Mouse (Mus musculus) cerebellum, adult 9-10 months (tissue): ENCODE data around the gene H2-K1.
"Not testable (repeated sequence)": the region's sequence is repeated elsewhere in the genome, so short reads cannot be mapped to it uniquely, and the experiment has no call there.

Experiments used
- DNase-seq: peaks from one replicate; pipeline ENCODE4 v3.0.0; 2022

The H2-K1 gene

GRCm38 (mm10) chr17:34026917-34027655 lies 26.9 kb upstream of the H2-K1 start:
- DNase-seq = peak; percentile 63

DNA sequence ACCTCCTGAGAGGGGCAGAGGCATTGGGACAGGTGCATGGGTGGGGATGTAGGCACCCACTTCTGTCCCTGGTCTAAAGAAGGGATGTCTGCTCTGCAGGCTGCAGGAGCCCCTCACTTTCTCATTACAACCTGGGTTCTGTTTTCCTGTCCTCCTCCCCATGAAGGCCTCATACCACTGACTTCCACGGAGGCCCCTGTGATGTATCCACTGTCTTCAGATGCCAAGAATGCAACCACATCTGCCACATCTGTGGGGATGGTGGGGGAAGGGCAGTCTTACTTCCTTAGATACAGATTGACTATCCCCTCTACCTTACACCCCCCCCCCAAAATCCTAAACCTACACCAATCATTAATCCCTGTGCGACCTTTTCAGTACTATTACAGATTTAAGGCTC lies 26.1 kb upstream of the H2-K1 start:
- no peak for DNase-seq

DNA sequence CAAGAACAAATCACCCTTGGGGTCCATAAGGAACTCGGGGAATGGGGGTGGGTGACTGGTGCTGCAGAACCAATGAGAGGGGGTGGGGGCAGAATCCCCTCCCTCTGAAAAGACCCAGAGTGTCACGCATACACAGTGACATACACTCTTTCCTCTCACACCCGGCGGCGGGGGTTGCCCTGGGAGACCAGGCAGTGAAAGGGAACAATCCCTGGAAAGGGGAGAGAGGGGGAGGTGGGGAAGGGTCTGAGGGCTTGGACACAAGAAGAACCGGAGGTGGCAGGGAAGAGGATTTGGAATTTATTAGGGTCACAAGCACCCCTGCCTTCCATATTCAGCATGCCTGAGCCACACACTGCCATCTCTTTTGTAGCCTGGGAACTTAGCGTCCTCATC lies 25.6 kb upstream of the H2-K1 start:
- peak; percentile 63 for DNase-seq

DNA sequence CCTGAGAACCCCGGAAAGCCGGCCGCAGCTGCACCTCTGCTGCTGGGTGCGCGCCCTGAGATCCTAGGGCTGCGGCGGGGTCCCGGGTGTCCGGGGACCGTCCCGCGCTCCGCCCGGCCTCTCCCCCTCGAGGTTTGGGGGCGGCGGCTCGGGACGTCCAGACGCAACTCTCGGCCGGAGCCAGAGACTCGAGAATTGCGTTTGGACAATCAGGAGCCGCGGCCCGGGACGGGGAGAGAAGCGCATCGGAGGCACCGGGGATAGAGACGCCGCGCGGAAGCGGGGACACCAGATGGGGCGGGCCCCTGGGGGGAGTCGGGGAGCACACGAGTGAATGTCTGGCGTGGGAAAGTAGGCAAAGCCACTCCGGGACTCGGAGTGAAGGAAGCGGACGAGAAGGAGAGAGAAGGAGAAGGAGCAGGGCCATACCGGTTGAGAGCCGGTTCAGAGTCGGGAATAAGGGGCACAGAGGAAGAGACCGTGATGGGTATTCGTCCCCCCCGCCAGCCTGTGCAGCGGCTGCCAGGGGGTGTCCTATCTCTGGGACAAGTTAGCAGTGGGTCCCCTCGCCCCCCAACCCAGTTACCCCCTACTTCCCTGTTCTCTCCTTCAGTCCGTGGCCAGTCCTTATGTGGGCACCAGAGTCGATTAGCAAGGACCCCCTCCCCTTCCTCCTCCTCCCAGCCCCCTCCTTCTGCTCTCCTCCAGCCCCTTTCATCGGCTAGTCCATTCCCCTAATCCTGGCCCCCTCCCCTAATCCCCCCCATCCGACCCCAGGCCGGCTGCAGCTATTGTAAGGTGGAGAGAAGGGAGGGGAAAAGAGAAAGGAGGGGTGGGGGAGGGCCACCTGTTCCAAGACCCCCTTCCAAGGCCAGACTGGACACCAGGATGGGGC lies 25.0 kb upstream of the H2-K1 start:
- DNase-seq = peak; percentile 38

- DNase-seq = peak; percentile 85
Observed at GRCm38 (mm10) chr17:34024317-34024821, 24.2 kb upstream of the H2-K1 start, which contains the start of gene Ring1. Ring1 (minus strand) TSS chr17:34024680.

- DNase-seq = peak; percentile 40
Observed at GRCm38 (mm10) chr17:34023678-34024077, 23.5 kb upstream of the H2-K1 start.

DNA sequence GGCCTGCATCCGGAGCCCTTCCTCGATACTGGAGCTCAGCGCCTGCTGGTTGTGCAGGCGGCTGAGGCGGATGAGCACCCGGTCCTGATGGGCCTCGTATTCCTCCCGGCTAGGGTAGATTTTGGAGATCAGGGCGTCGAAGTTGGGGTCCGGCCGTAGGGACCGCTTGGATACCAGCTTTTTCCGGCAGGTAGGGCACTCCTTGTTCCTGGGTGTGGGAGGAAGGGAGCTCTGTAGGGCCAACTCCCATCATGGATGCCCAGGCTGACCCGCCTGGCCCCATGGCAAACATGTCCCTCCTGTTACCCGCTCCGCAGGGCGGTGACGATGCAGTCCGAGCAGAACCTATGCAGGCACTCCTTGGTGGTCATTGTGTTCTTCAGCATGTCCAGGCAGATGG lies 22.8 kb upstream of the H2-K1 start:
- peak; percentile 47 for DNase-seq

GRCm38 (mm10) chr17:34022414-34022783 lies 22.3 kb upstream of the H2-K1 start:
- DNase-seq = peak; percentile 23

DNA sequence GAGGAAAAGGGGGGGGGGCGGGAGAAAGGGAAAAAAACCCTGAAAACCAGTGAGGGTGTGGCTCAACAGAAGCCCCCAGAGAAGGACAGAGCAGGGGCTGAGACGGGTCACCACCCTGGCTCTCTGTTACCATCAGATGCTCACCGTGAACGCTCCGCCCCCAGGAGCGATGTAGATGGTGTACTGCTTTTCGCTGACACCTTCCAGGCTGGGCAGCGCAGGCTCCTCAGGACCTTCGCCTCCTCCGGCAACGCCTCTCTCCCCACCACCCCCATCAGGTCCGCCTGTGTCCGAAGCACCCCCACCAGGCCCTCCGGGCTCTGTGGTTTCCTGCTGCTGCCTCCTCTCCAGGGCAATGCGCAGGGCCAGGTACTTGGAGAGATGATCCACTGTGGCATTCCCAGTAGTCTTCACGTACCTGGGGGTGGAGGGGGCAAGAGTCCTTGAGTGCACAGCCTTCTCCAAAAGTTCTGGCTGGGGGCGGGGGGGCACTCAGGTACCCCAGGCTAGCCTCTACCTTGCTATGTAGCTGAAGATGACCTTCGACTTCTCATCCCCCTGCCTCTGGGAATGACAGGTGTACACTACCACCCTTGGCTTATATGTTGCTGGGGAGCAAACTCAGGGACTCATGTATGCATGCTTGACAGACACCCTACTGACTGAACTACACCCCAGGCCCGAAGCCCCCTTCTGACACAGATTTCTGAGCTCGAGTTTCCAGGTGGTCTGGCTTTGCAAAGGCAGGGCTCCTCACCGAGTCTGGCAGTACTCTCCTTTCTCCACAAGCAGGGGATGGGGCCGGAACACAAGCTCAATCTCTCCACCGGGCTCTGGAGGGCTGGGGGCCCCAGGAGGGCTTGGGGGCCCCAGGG lies 21.6 kb upstream of the H2-K1 start:
- DNase-seq = peak; percentile 15

DNA sequence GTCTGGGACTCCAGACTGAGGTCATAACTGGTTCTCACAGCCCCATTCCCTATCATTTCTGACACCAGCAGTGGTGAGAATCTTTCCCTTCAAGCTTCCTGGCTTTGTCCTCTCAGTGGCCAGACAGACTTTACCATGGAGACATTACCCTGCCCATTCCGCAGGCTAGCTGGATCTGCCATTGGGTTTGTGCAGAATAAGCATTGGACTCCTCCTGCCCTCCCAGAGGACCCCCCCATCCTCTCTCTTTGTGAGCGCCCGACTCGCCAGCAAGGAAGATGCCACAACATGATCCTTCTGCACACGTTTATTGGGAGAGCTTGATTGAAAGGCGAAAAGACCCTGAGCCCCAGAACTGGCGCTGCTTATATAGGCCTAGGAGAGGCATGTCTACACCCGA lies 13.3 kb upstream of the H2-K1 start:
- DNase-seq = no peak

DNA sequence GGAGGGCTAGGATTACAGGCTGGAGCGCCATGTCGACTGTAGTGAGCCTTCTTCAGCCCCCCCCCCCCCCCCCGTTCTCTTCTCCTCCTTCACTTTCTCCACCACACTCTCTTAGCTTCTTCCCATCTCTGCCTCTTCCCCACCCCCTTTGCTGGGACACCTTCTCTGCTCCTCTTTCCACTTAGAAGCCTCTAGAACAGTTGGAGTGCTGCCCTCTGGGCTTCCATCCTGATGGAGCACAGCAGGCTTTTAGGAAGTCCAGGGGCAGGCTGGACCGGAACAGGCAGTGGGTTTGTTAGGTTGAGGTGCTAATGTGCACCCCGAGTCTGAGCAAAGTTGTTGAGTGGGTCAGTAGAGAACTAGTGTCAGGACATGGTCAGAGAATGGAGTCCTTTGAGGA lies 10.0 kb upstream of the H2-K1 start:
- DNase-seq = no peak

- no peak for DNase-seq
Observed at GRCm38 (mm10) chr17:34006570-34006969, 6.4 kb upstream of the H2-K1 start.

DNA sequence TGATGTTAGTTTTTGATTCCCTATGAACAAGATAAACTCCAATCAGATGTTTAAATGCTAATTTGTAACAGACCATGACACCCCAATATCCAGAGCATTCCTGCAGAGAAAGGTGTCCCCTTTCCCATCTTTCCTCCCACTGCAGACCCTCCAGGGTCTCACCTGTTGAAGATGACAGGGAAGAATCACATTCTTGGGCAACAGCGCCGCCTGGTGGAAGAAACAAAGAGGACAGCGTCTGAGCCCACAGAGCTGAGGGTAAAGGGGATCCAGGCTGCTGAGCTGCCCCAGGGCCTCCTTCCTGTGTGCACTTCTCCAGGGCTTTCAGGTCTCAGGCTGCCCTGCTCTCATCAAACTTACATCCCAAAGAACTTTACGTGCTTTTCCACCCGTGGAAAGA lies 3.3 kb upstream of the H2-K1 start:
- no peak for DNase-seq

- not testable (repeated sequence) for DNase-seq
Observed at GRCm38 (mm10) chr17:34000796-34001195, 649 bp upstream of the H2-K1 start.

GRCm38 (mm10) chr17:33999341-34000149 lies 602 bp downstream of the H2-K1 start:
- no peak for DNase-seq

- DNase-seq = not testable (repeated sequence)
Observed at GRCm38 (mm10) chr17:33998697-33999096, 1.4 kb downstream of the H2-K1 start.

- DNase-seq = not testable (repeated sequence)
Observed at GRCm38 (mm10) chr17:33997025-33997424, 3.1 kb downstream of the H2-K1 start.

- no peak for DNase-seq
Observed at GRCm38 (mm10) chr17:33995651-33996050, 4.5 kb downstream of the H2-K1 start.

GRCm38 (mm10) chr17:33994959-33995358 lies 5.2 kb downstream of the H2-K1 start:
- no peak for DNase-seq

DNA sequence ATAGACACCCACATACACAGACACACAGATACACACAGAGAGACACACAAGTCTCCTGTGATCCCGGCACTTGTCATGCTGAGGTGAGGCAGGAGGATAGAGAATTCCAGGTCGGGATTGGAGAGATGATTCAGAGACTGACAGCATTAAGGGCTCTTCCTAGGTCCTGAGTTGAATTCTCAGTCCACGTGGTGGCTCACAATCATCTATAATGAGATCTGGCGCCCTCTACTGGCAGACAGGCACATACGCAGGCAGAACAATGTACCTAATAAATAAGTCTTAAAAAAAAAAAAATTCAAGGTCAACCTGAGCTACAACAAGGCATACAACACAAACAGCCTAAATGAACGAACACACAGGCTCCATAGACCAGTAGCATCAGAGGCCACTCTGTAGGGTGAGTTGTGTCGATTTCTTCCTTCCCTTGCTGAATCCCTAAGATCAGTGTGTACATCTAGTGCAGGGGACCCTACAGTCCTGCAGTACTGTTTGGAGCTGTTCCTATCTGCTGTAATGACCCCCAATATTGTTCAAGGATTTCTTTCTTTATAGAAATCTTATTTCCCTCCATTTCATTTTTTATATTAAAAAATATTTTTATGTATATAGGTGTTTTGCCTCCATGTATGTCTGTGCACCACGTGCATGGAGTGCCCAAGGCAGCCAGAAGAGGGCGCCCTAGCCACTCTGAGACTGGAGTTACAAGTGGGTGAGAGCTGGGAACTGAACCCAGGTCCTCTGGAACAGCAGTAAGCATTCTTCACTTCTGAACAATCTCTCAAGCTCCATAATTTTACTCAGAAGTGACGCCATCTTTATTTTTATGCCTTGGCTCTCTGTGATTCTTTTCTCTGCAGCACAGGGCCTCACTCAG lies 8.1 kb downstream of the H2-K1 start:
- peak; percentile 67 for DNase-seq

DNA sequence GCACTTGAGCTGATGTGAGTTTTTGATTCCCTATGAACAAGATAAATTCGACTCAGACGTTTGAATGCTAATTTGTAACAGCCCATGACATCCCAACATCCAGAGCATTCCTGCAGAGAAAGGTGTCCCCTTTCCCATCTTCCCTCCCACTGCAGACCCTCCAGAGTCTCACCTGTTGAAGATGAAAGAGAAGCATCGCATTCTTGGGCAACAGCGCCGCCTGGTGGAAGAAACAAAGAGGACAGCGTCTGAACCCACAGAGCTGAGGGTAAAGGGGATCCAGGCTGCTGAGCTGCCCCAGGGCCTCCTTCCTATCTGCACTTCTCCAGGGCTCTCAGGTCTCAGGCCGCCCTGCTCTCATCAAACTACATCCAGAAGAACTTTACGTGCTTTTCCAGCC lies 18.0 kb downstream of the H2-K1 start:
- peak; percentile 81 for DNase-seq
